Mouse (Mus musculus) gonadal fat pad, adult 2 months (tissue): ENCODE data around the gene Gm11627. TPM values are rescaled to one million over a fixed set of nuclear protein-coding genes. Genes with fewer than 3 reads are reported as not detected.
A peak's percentile ranks its signal among the peaks of the same experiment; 100 is the strongest.
"Not testable (repeated sequence)": the region's sequence is repeated elsewhere in the genome, so short reads cannot be mapped to it uniquely, and the experiment has no call there.

Experiments used
- DNase-seq: peaks from one replicate; pipeline ENCODE4 v3.0.0-alpha.2; 2012; ENCODE audit warnings: low read depth
- polyA plus RNA-seq: library from polyadenylated mRNA; depleted of rRNA; stranded (reverse); fragments of >200 nt; gene quantifications from 2 replicates; pipeline ENCODE4 v1.2.3, GENCODE M21; 2012; rRNA removed

The Gm11627 gene
- 2.4 and 2.8 TPM in 2 replicates for polyA plus RNA-seq

- DNase-seq, result no peak
These were observed at the start of gene Gm11627 for GRCm38 (mm10) chr11:102579165-102580033. Gene Gm11627 (minus strand): TSS chr11:102579461.

- DNase-seq, result no peak
These were observed 49.3 kb upstream of the Gm11627 start for GRCm38 (mm10) chr11:102628529-102628928.

- DNase-seq, result no peak
These were observed 48.1 kb upstream of the Gm11627 start for GRCm38 (mm10) chr11:102627171-102627931.

GRCm38 (mm10) chr11:102624888-102625407, 45.7 kb upstream of the Gm11627 start:
- no peak for DNase-seq

- DNase-seq, result no peak
These were observed 44.9 kb upstream of the Gm11627 start for GRCm38 (mm10) chr11:102623876-102624789.

- no peak for DNase-seq
These were observed 40.2 kb upstream of the Gm11627 start for GRCm38 (mm10) chr11:102619449-102619848.

- no peak for DNase-seq
These were observed 32.0 kb upstream of the Gm11627 start for GRCm38 (mm10) chr11:102611317-102611705.

- DNase-seq, result no peak
These were observed 31.5 kb upstream of the Gm11627 start for GRCm38 (mm10) chr11:102610675-102611316.

- no peak for DNase-seq
These were observed 31.0 kb upstream of the Gm11627 start for GRCm38 (mm10) chr11:102610260-102610659.

GRCm38 (mm10) chr11:102609483-102609882, 30.2 kb upstream of the Gm11627 start:
- DNase-seq, result no peak

GRCm38 (mm10) chr11:102608691-102609090, 29.4 kb upstream of the Gm11627 start:
- DNase-seq, result no peak

GRCm38 (mm10) chr11:102607686-102608548, 28.7 kb upstream of the Gm11627 start:
- no peak for DNase-seq

GRCm38 (mm10) chr11:102607201-102607600, 27.9 kb upstream of the Gm11627 start:
- DNase-seq, result not testable (repeated sequence)

- DNase-seq, result no peak
These were observed 27.5 kb upstream of the Gm11627 start for GRCm38 (mm10) chr11:102606751-102607171.

- no peak for DNase-seq
These were observed 26.5 kb upstream of the Gm11627 start for GRCm38 (mm10) chr11:102605553-102606416.

- DNase-seq, result no peak
These were observed 25.7 kb upstream of the Gm11627 start for GRCm38 (mm10) chr11:102604777-102605552.

GRCm38 (mm10) chr11:102604010-102604584, 24.8 kb upstream of the Gm11627 start, which contains the start of gene Fzd2:
Gene Fzd2 (plus strand): TSS chr11:102604396.
- peak; percentile 87 for DNase-seq

GRCm38 (mm10) chr11:102603496-102603850, 24.2 kb upstream of the Gm11627 start:
- no peak for DNase-seq
